Mouse (Mus musculus): ENCODE measurements around the gene Spi1. TPM values are rescaled to one million over a fixed set of nuclear protein-coding genes. Genes with fewer than 3 reads are reported as not detected.

The Spi1 gene
- total and polyA plus RNA-seq, 2 experiments from 2014 or later: 3.0 to 4.5 TPM

DNA sequence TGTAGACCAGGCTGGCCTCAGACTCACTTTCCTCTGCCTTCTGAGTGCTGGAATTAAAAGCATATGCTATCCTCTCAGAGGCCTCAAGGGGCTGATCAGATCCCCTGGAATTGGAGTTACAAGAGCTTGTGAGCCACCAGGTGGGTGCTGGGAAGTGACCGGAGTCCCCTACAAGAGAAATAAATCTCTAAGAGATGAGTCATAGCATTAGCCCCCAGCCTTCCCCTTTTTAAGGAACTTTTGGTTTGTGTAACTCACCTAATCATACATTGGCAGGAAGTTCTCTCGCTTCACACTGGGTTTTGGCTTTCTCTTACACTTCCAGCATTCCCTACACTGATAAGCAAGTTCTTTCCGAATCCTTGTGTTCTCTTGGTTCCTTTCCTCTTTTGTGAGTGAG, 49.8 kb downstream of the Spi1 start:
- no peaks in the 10 kb centered on the region for H3K4me1 ChIP-seq (ENCODE audit: insufficient read depth, low read length)
- H3K9ac ChIP-seq (replicated peaks; ENCODE audit: low read length): no peak overlapping the region
- no peak overlapping the region for H3K27ac ChIP-seq
- DNase-seq (ENCODE audit: low spot score) (no peak), ATAC-seq (no peak)
- H3K9me3 ChIP-seq (ENCODE audit: low read length): no peaks in the 10 kb centered on the region
- 81% methylated on average over 3 of the region's 3 CpGs for WGBS
- no peak overlapping the region for H3K4me3 ChIP-seq (ENCODE audit: low read length)
- no peak for TF ChIP-seq CTCF (IDR thresholded peaks at IDR 0.05; ENCODE audit: low read depth)
- H3K4me2 ChIP-seq (ENCODE audit: low read depth, low read length): no peak overlapping the region
- H3K27me3 ChIP-seq (ENCODE audit: insufficient read depth, low read length): no peaks in the 10 kb centered on the region
- H3K36me3 ChIP-seq (ENCODE audit: insufficient read depth, low read length): 0 out of 2 replicates have a peak, but pooled peaks cover 5% of the 10 kb centered on the region

DNA sequence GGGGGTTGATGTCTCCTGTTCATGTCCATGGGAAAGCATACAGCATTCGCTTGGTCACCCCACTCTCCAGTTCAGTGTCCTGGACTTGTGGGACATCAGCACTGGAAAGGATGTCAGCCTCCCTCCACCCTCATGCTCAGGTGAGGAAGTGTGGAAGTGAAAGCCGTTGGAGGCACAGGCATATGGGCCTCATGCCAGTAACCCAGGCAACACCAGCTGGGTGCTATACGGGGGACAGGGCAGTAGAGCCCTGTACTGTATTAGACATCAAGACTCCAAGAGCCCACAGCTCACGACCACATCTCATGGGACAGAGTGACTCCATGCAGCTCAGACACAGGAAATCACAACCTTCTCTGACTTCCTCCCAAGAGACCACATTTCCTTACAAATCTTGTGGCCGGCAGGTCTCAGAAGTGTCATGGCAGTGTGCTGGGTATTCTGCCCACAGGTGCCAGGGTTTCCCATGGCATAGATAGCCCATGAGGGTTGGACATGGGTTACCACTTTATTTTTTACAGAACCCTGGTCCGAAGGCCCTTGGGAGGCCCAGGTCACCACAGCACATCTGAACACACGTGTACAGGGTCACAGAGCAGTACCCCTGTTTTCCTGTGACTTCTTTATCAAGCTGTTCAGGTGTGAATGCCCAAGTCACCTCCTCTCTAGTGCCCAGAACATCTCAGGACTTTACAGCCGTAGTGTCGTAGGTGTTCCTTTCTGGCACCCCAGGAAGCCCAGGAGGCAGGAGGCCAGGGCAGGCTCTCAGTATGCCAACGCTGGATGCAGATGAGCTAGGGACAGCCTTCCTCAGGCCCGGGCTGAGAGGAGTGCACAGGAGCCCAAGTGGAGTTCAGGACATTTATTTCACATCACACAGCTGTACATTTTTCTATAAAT, 54.6 kb downstream of the Spi1 start:
- 77% methylated on average over 11 of the region's 11 CpGs for WGBS
- no peak for ATAC-seq
- H3K36me3 ChIP-seq (ENCODE audit: insufficient read depth, low read length): peaks cover 40% of the 10 kb centered on the region

DNA sequence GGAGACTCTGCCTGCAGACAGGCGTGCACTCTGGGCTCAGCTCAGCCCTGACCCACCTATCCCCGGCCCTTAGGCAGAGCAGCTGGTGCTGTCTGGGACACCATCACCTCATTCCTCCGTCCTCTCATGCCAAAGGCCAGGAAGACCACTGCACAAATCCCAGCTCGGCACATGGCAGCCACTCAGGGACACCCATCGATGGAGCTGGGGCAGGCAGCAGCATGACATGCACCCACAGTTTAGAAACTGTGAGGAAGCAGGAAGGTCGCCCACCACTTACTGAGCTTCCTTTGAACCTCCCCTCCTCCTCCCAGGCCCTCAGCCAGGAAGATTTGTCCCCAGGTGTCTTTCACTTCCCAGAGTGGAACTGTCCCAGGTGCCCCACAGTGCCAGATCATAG, 55.3 kb downstream of the Spi1 start:
- Histone ChIP-seq H3K4me1 (ENCODE audit: insufficient read depth, low read length) (no peaks in the 10 kb centered on the region), H3K27ac (no peak overlapping the region), H3K36me3 (ENCODE audit: insufficient read depth, low read length) (peaks cover 47% of the 10 kb centered on the region), H3K9me3 (ENCODE audit: low read length) (no peaks in the 10 kb centered on the region), H3K27me3 (ENCODE audit: insufficient read depth, low read length) (no peaks in the 10 kb centered on the region), H3K9ac (replicated peaks; ENCODE audit: low read length) (no peak overlapping the region), H3K4me2 (ENCODE audit: low read depth, low read length) (no peak overlapping the region), H3K4me3 (ENCODE audit: low read length) (no peak overlapping the region)
- no peak for DNase-seq (ENCODE audit: low spot score)
- WGBS: 86% methylated on average over 6 of the region's 6 CpGs
- no peak for TF ChIP-seq CTCF (IDR thresholded peaks at IDR 0.05; ENCODE audit: low read depth)
- no peak for ATAC-seq

More for the DNA sequence above, 54.6 kb downstream of the Spi1 start:
- TF ChIP-seq CTCF (IDR thresholded peaks at IDR 0.05; ENCODE audit: low read depth): no peak
- Histone ChIP-seq H3K27me3 (ENCODE audit: insufficient read depth, low read length) (no peaks in the 10 kb centered on the region), H3K9me3 (ENCODE audit: low read length) (no peaks in the 10 kb centered on the region), H3K9ac (replicated peaks; ENCODE audit: low read length) (no peak overlapping the region), H3K4me1 (ENCODE audit: insufficient read depth, low read length) (no peaks in the 10 kb centered on the region), H3K4me2 (ENCODE audit: low read depth, low read length) (no peak overlapping the region), H3K4me3 (ENCODE audit: low read length) (no peak overlapping the region), H3K27ac (no peak overlapping the region)
- DNase-seq (ENCODE audit: low spot score): no peak

DNA sequence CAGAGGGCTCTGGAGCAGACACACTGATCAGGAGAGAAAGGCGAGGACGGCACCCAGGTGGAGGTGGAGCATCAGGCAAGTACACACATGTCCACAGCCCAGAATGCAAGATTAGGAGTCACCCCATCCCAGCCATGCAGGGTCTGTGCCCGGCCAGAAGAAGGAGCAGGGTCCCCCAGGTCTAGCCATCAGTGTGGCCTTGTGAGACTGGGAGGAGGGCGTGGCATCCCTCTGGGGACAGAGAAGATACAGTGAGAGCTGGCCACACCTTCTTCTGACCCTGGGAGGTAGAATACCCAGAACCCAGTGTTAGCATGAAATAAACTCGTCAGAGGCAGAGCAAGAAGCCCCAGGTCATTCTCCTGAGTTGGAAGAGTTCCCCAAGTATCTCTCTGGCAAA, 57.1 kb downstream of the Spi1 start:
- DNase-seq (ENCODE audit: low spot score) (no peak), ATAC-seq (no peak)
- no peaks in the 10 kb centered on the region for H3K27me3 ChIP-seq (ENCODE audit: insufficient read depth, low read length)
- H3K9me3 ChIP-seq (ENCODE audit: low read length): no peaks in the 10 kb centered on the region
- H3K4me2 ChIP-seq (ENCODE audit: low read depth, low read length): no peak overlapping the region
- TF ChIP-seq CTCF (IDR thresholded peaks at IDR 0.05; ENCODE audit: low read depth): no peak
- no peak overlapping the region for H3K4me3 ChIP-seq (ENCODE audit: low read length)
- H3K36me3 ChIP-seq (ENCODE audit: insufficient read depth, low read length): peaks cover 56% of the 10 kb centered on the region
- 75% methylated on average over 5 of the region's 5 CpGs for whole genome bisulfite sequencing
- no peaks in the 10 kb centered on the region for H3K4me1 ChIP-seq (ENCODE audit: insufficient read depth, low read length)
- H3K9ac ChIP-seq (replicated peaks; ENCODE audit: low read length): no peak overlapping the region
- H3K27ac ChIP-seq: no peak overlapping the region

DNA sequence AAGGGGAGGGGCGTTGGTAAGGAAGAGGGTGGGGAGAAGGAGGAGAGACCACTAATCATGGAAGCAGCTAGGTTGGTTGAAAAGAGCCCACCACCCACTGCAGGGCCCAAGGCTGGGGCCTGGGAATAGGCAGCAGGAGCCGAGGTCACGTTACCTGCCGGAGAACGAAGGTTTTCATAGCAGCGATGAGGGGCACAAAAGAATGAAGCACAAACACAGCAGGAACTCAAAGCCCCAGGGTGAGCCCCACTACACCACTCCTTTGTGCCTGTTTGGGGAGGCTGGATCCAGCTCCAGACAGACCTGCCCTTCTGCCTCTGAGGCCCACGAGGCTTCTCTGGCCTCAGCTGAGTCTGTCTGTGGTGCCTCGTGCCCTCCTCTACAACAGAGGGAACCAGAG, 57.6 kb downstream of the Spi1 start:
- Histone ChIP-seq H3K9me3 (ENCODE audit: low read length) (no peaks in the 10 kb centered on the region), H3K4me3 (ENCODE audit: low read length) (no peak overlapping the region), H3K27me3 (ENCODE audit: insufficient read depth, low read length) (no peaks in the 10 kb centered on the region), H3K36me3 (ENCODE audit: insufficient read depth, low read length) (peaks cover 59% of the 10 kb centered on the region), H3K4me2 (ENCODE audit: low read depth, low read length) (no peak overlapping the region), H3K4me1 (ENCODE audit: insufficient read depth, low read length) (no peaks in the 10 kb centered on the region), H3K9ac (replicated peaks; ENCODE audit: low read length) (no peak overlapping the region), H3K27ac (no peak overlapping the region)
- DNase-seq (ENCODE audit: low spot score) (no peak), ATAC-seq (no peak)
- TF ChIP-seq CTCF (IDR thresholded peaks at IDR 0.05; ENCODE audit: low read depth): no peak
- WGBS: 74% methylated on average over 8 of the region's 8 CpGs

DNA sequence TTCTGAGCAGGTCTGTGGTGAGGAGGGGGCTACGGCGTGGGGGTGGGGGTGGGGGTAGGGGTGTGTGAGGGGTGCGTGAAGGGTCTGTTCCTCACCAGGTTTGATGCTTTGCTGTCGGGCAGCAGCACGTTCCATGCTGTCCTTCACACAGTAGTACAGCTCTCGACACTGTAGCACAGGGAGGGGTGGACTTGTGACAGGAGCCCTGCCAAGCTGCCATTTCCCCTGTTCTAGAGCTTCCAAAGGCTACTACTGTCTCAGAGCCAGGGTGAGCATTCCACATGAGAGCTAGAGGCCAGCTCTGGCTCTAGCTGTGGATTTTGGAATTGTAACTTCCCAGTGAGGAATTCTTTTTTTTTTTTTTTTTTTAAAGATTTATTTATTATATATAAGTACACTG, 60.7 kb downstream of the Spi1 start:
- no peak for ATAC-seq

DNA sequence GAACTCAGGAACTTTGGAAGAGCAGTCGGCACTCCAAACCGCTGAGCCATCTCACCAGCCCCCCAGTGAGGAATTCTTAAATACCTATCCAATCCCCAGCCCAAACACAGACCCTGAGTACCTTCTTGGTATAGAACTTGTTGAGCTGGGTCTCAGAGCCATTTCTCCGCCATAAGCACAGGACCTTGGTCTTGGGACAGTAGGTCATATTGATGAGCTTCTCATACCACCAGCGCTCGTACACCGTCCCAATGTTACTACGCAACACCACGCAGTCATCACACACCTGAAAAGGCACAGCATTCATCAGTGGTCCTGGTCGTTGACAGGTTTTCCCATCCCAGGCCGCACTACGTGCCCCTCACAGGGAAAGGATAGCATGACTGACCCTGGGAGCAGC, 61.2 kb downstream of the Spi1 start:
- ATAC-seq (no peak), DNase-seq (ENCODE audit: low spot score) (no peak)
- Histone ChIP-seq H3K4me1 (ENCODE audit: insufficient read depth, low read length) (no peaks in the 10 kb centered on the region), H3K9me3 (ENCODE audit: low read length) (no peaks in the 10 kb centered on the region), H3K27me3 (ENCODE audit: insufficient read depth, low read length) (no peaks in the 10 kb centered on the region), H3K4me2 (ENCODE audit: low read depth, low read length) (no peak overlapping the region), H3K36me3 (ENCODE audit: insufficient read depth, low read length) (peaks cover 57% of the 10 kb centered on the region), H3K9ac (replicated peaks; ENCODE audit: low read length) (no peak overlapping the region), H3K4me3 (ENCODE audit: low read length) (no peak overlapping the region), H3K27ac (no peak overlapping the region)
- 97% methylated on average over 11 of the region's 11 CpGs for WGBS
- no peak for TF ChIP-seq CTCF (IDR thresholded peaks at IDR 0.05; ENCODE audit: low read depth)

More for the DNA sequence above, 60.7 kb downstream of the Spi1 start:
- no peaks in the 10 kb centered on the region for H3K9me3 ChIP-seq (ENCODE audit: low read length)
- H3K4me2 ChIP-seq (ENCODE audit: low read depth, low read length): no peak overlapping the region
- H3K4me1 ChIP-seq (ENCODE audit: insufficient read depth, low read length): no peaks in the 10 kb centered on the region
- no peak for DNase-seq (ENCODE audit: low spot score)
- H3K4me3 ChIP-seq (ENCODE audit: low read length): no peak overlapping the region
- no peak overlapping the region for H3K27ac ChIP-seq
- no peak overlapping the region for H3K9ac ChIP-seq (replicated peaks; ENCODE audit: low read length)
- 88% methylated on average over 6 of the region's 6 CpGs for WGBS
- peaks cover 62% of the 10 kb centered on the region for H3K36me3 ChIP-seq (ENCODE audit: insufficient read depth, low read length)
- no peaks in the 10 kb centered on the region for H3K27me3 ChIP-seq (ENCODE audit: insufficient read depth, low read length)
- no peak for TF ChIP-seq CTCF (IDR thresholded peaks at IDR 0.05; ENCODE audit: low read depth)

Data from hindbrain, postnatal 0 days (tissue).